Mouse (Mus musculus): ENCODE data around the gene Far1.

GRCm38 (mm10) chr7:113498413-113498812, 15.2 kb upstream of the Far1 start:
- TF ChIP-seq CTCF (IDR thresholded peaks at IDR 0.05; ENCODE audit: borderline replicate concordance, insufficient read depth, low read depth, low read length) (no peak), POLR2A (IDR thresholded peaks at IDR 0.05; ENCODE audit: borderline replicate concordance, insufficient read depth, low read length) (no peak)

Data from cerebellum, adult 2 months (tissue).